Mouse (Mus musculus) liver, embryonic 14.5 days (tissue): Measurements from ENCODE around the gene Uncx. TPM values are rescaled to one million over a fixed set of nuclear protein-coding genes. Genes with fewer than 3 reads are reported as not detected.

Experiments
- ATAC-seq: fragments of 200-750 bp; cut with Nextera tagmentation; 2 replicates; pipeline ENCODE4 v1.8.0; 2017; ENCODE audit warnings: moderate number of reproducible peaks, mild to moderate bottlenecking, moderate library complexity; ENCODE audit not compliant: insufficient read depth
- DNase-seq, 3 experiments: peaks; one replicate each; pipeline ENCODE4 v3.0.0-alpha.2; 2012 to 2013; ENCODE audit warnings: low read depth in 3 of 3, low spot score in 3 of 3
- H3K27ac ChIP-seq: fragments of 300-500 bp; sonication (generic); 2 replicates; pipeline ENCODE4 v1.5.1; 2014; ENCODE audit warnings: moderate library complexity, mild to moderate bottlenecking, control low read depth, inconsistent platforms
- H3K27me3 ChIP-seq: fragments of 300-500 bp; sonication (generic); 2 replicates; pipeline ENCODE4 v1.6.1; 2014; ENCODE audit warnings: mild to moderate bottlenecking, low read length, moderate library complexity; ENCODE audit not compliant: control insufficient read depth, insufficient read depth
- H3K36me3 ChIP-seq: fragments of 300-500 bp; sonication (generic); replicated peaks from 2 replicates; pipeline ENCODE4 v1.6.1; 2014; ENCODE audit warnings: low read depth; ENCODE audit not compliant: control insufficient read depth, insufficient read depth
- H3K4me1 ChIP-seq, 2 experiments: fragments of 200-500 bp in 1 of 2; fragments of 300-500 bp in 1 of 2; sonication (generic) in 1 of 2; replicated peaks; 2 replicates each; pipeline ENCODE4 v1.6.1; 2012 to 2014; ENCODE audit warnings: antibody characterized with exemption in 1 of 2, inconsistent platforms in 1 of 2, low read length in 1 of 2; ENCODE audit not compliant: control insufficient read depth in 2 of 2, insufficient read depth in 2 of 2
- H3K4me2 ChIP-seq: fragments of 300-500 bp; sonication (generic); 2 replicates; pipeline ENCODE4 v1.6.1; 2014; ENCODE audit warnings: low read depth, mild to moderate bottlenecking, control low read depth, moderate library complexity
- H3K4me3 ChIP-seq, 2 experiments: fragments of 200-500 bp in 1 of 2; fragments of 300-500 bp in 1 of 2; sonication (generic) in 1 of 2; 2 replicates each; pipeline ENCODE4 v1.5.1; 2012 to 2014; ENCODE audit warnings: low read depth in 2 of 2, low read length in 2 of 2, mild to moderate bottlenecking in 2 of 2, control low read depth in 1 of 2, inconsistent platforms in 1 of 2, moderate library complexity in 1 of 2; ENCODE audit not compliant: insufficient read depth in 1 of 2
- H3K9ac ChIP-seq: fragments of 300-500 bp; sonication (generic); replicated peaks from 2 replicates; pipeline ENCODE4 v1.6.1; 2014; ENCODE audit warnings: mild to moderate bottlenecking, control low read depth, moderate library complexity
- H3K9me3 ChIP-seq: fragments of 300-500 bp; sonication (generic); 2 replicates; pipeline ENCODE4 v1.6.1; 2016; ENCODE audit warnings: low read length, mixed read lengths; ENCODE audit not compliant: control insufficient read depth
- CTCF ChIP-seq: IDR thresholded peaks from 2 replicates; pipeline ENCODE4 v1.5.1; 2016; ENCODE audit warnings: antibody characterized with exemption, low read depth, control low read depth
- EP300 ChIP-seq: IDR thresholded peaks from 2 replicates; pipeline ENCODE4 v1.6.1; 2016; ENCODE audit warnings: antibody characterized with exemption, low read depth
- WGBS: fragments of 180-500 bp; shearing (Covaris S2); extraction: QIAGEN DNeasy Blood & Tissue Kit; methylation state at CpG from one replicate; pipeline ENCODE4 v1.1.7; 2014; ENCODE audit not compliant: insufficient replicate concordance; 5-methylcytosine and 5-hydroxymethylcytosine counted together
- polyA plus RNA-seq, 2 experiments: library from polyadenylated mRNA; depleted of rRNA in 1 of 2; stranded (reverse) in 1 of 2; unstranded in 1 of 2; fragments of >200 nt; fragmentation: Nextera tagmentation in 1 of 2; extraction: Ambion mirVana in 1 of 2; gene quantifications; 2 replicates each; pipeline versions ENCODE4 v1.2.1 to v1.2.3; 2012 to 2014

Uncx gene
- polyA plus RNA-seq, 2 experiments = not detected

DNA sequence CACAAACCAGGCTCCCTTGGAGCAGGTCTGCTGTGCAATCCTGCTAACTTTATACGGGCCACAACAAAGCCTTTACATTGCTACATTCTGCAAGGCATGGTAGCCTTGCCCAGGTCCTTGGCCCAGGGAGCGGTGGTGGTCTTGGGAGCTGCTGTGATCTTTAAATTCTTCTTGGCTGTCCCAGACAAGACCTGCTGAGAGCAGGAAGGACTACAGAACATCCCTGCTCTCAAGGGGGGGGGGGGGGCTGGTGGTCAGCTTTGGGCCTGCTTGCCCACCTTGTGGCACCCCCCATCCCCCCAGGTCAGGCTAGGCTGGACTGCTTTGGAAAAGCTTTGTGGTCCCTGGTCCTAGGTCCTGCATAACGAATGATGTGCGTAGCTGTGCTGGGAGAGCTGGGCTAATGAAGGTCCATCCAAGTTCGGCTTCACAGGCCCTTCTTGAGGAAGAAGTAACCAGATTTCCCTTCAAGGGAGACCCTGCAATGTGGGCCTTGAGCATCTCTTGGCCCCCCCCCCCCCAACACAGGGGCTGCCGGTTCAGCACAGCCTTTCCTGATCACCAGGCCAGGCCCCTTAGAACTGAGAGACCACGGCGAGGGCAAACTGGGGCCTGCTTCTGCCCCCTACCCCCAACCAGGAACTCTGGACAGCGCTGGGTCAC lies 2.5 kb downstream of the Uncx start:
- peaks cover 98% of the 10 kb centered on the region for H3K27me3 ChIP-seq
- TF ChIP-seq EP300 (no peak), CTCF (no peak)
- DNase-seq = no peak

DNA sequence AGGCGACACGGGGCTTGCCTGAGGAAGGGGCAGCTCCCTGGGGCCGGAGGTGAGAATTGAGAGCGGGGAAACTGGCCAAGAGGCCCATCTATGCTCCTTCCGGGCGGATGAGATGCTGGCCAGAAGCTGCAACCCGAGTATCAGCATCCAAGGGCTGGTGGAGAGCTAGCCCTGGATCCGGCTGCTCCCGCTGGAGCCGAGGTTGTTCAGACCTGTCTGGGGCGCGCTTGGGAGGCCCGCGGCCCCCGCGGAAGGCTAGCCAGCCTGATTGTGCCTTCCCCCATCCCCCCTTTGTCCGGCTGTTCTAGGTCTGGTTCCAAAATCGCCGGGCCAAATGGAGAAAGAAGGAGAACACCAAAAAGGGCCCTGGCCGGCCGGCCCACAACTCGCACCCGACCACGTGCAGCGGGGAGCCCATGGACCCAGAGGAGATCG lies 3.1 kb downstream of the Uncx start:
- H3K9ac ChIP-seq = no peak overlapping the region
- no peak overlapping the region for H3K4me3 ChIP-seq
- no peaks in the 10 kb centered on the region for H3K4me1 ChIP-seq
- peaks cover 98% of the 10 kb centered on the region for H3K27me3 ChIP-seq
- ATAC-seq = no peak
- H3K27ac ChIP-seq = no peak overlapping the region
- TF ChIP-seq EP300 (no peak), CTCF (no peak)
- DNase-seq = no peak
- no peaks in the 10 kb centered on the region for H3K9me3 ChIP-seq
- WGBS = under 1% methylated on average over 26 of the region's 26 CpGs
- H3K4me2 ChIP-seq = no peak overlapping the region
- no peaks in the 10 kb centered on the region for H3K36me3 ChIP-seq

More for the DNA sequence above, 2.5 kb downstream of the Uncx start:
- H3K4me2 ChIP-seq = no peak overlapping the region
- WGBS = 5% methylated on average over 9 of the region's 9 CpGs
- H3K36me3 ChIP-seq = no peaks in the 10 kb centered on the region
- H3K4me3 ChIP-seq = no peak overlapping the region
- H3K27ac ChIP-seq = no peak overlapping the region
- no peaks in the 10 kb centered on the region for H3K4me1 ChIP-seq
- H3K9ac ChIP-seq = no peak overlapping the region
- H3K9me3 ChIP-seq = no peaks in the 10 kb centered on the region
- ATAC-seq = no peak

- H3K27ac ChIP-seq = no peak overlapping the region
- 1% methylated on average over 67 of the region's 68 CpGs for WGBS
- no peak overlapping the region for H3K4me3 ChIP-seq
- TF ChIP-seq CTCF = no peak
- no peak for TF ChIP-seq EP300
- ATAC-seq (no peak), DNase-seq (no peak)
- H3K27me3 ChIP-seq = peaks cover 98% of the 10 kb centered on the region
- no peak overlapping the region for H3K9ac ChIP-seq
- H3K4me1 ChIP-seq = no peaks in the 10 kb centered on the region
- no peaks in the 10 kb centered on the region for H3K9me3 ChIP-seq
- H3K36me3 ChIP-seq = no peaks in the 10 kb centered on the region
- no peak overlapping the region for H3K4me2 ChIP-seq
These were observed 3.6 kb downstream of the Uncx start for GRCm38 (mm10) chr5:139546771-139547420.

DNA sequence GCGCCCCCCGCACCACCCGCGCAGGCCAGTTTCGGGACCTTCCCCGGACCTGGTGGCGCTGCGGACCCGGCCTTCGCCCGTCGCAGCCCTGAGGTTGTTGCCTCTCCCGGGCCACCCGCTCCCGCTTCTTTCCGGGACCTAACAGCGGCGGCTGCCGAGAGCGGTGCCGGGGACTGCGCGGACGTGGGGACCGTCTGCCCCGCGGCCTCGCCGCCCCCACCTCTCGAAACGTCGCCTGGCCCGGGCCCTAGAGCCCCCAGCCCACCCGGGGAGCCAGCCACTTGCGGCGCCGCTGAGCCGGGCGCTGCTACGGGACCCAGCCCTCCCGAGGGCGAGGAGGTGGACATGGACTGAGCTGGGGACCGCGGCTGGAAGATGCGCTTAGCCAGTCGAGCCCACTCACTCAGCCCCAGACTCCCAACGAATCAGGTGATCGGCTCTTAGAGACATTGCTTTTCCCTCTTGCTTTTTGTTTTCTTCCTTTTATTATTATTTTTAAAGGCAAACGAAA lies 4.2 kb downstream of the Uncx start:
- no peak for TF ChIP-seq EP300
- TF ChIP-seq CTCF = no peak

DNA sequence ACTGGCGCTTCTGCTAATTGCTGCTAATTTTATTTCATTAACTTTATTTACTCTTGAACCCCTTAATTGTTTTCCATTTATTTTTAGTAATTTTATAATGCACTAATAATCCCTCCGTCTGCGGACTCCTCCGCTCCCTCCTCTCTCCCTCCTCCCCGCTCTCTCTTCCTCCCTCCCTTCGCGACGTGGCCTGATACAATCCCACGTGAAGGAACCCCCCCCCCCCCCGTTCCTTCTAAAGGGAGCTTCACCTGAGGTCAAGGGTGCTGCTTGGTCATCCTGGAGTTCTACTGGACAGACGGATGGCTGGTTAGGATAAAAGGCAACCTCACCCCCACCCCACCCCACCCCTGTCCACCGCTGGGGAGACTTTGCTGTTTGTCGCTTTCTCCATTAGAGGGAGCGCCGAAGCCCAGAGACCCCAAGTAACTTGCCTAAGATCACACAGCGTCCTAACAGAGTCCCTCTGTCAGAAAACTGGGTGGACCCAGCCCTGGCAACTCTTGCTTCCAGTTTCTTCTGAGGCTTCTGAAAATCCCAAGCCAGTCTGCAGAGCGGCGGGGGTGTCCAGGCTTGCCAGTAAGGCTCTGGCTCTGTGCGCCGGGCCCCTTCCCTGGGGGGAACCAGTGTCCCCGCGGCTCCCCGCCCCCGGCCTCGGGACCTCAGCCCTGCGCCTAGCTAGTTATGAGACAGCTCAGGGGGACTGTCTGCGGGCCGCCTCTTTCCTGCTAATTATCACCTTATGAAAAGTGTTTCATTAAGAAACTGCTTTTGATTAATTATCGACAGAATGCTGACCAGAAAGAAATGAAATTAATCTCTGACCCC lies 10.4 kb downstream of the Uncx start:
- Histone ChIP-seq H3K27me3 (peaks cover 100% of the 10 kb centered on the region), H3K9ac (no peak overlapping the region), H3K9me3 (no peaks in the 10 kb centered on the region), H3K4me3 (no peak overlapping the region), H3K36me3 (no peaks in the 10 kb centered on the region), H3K4me1 (no peaks in the 10 kb centered on the region), H3K27ac (no peak overlapping the region), H3K4me2 (no peak overlapping the region)
- ATAC-seq = no peak
- WGBS = 5% methylated on average over 29 of the region's 29 CpGs
- no peak for DNase-seq
- TF ChIP-seq CTCF = no peak
- TF ChIP-seq EP300 = no peak

More for the DNA sequence above, 4.2 kb downstream of the Uncx start:
- no peak overlapping the region for H3K9ac ChIP-seq
- no peaks in the 10 kb centered on the region for H3K9me3 ChIP-seq
- no peak overlapping the region for H3K4me3 ChIP-seq
- no peak overlapping the region for H3K4me2 ChIP-seq
- no peak for ATAC-seq
- no peak for DNase-seq
- no peak overlapping the region for H3K27ac ChIP-seq
- no peaks in the 10 kb centered on the region for H3K36me3 ChIP-seq
- H3K4me1 ChIP-seq = no peaks in the 10 kb centered on the region
- WGBS = 2% methylated on average over 49 of the region's 49 CpGs
- H3K27me3 ChIP-seq = peaks cover 98% of the 10 kb centered on the region
